Mouse (Mus musculus): ENCODE measurements around the gene Sept9.

Gene Sept9

GRCm38 (mm10) chr11:117175472-117175871, 24.0 kb upstream of the Sept9 start:
- no peak for DNase-seq (ENCODE audit: extremely low spot score, low read depth, low spot score)

- DNase-seq (ENCODE audit: extremely low spot score, low read depth, low spot score): no peak
These were observed 23.2 kb upstream of the Sept9 start for GRCm38 (mm10) chr11:117176304-117176703.

- DNase-seq (ENCODE audit: extremely low spot score, low read depth, low spot score): no peak
These were observed 22.6 kb upstream of the Sept9 start for GRCm38 (mm10) chr11:117176900-117177299.

- peak; percentile 83 for DNase-seq (ENCODE audit: extremely low spot score, low read depth, low spot score)
These were observed 22.0 kb upstream of the Sept9 start for GRCm38 (mm10) chr11:117177303-117177979.

- no peak for DNase-seq (ENCODE audit: extremely low spot score, low read depth, low spot score)
These were observed 19.6 kb upstream of the Sept9 start for GRCm38 (mm10) chr11:117179902-117180301.

GRCm38 (mm10) chr11:117182808-117183207, 16.7 kb upstream of the Sept9 start:
- DNase-seq (ENCODE audit: extremely low spot score, low read depth, low spot score): no peak

- no peak for DNase-seq (ENCODE audit: extremely low spot score, low read depth, low spot score)
These were observed 16.2 kb upstream of the Sept9 start for GRCm38 (mm10) chr11:117183299-117183698.

- DNase-seq (ENCODE audit: extremely low spot score, low read depth, low spot score): no peak
These were observed 15.6 kb upstream of the Sept9 start for GRCm38 (mm10) chr11:117183841-117184240.

GRCm38 (mm10) chr11:117185076-117185933, 14.2 kb upstream of the Sept9 start:
- peak; percentile 41 for DNase-seq (ENCODE audit: extremely low spot score, low read depth, low spot score)

- no peak for DNase-seq (ENCODE audit: extremely low spot score, low read depth, low spot score)
These were observed 7.9 kb upstream of the Sept9 start for GRCm38 (mm10) chr11:117191524-117191923.

GRCm38 (mm10) chr11:117194475-117194937, 5.0 kb upstream of the Sept9 start:
- DNase-seq (ENCODE audit: extremely low spot score, low read depth, low spot score): no peak

- no peak for DNase-seq (ENCODE audit: extremely low spot score, low read depth, low spot score)
These were observed 3.8 kb upstream of the Sept9 start for GRCm38 (mm10) chr11:117195616-117196015.

GRCm38 (mm10) chr11:117196681-117197080, 2.8 kb upstream of the Sept9 start:
- DNase-seq (ENCODE audit: extremely low spot score, low read depth, low spot score): no peak

- no peak for DNase-seq (ENCODE audit: extremely low spot score, low read depth, low spot score)
These were observed 1.3 kb upstream of the Sept9 start for GRCm38 (mm10) chr11:117198122-117198521.

GRCm38 (mm10) chr11:117201846-117202245, 2.4 kb downstream of the Sept9 start:
- no peak for DNase-seq (ENCODE audit: extremely low spot score, low read depth, low spot score)

GRCm38 (mm10) chr11:117204606-117205005, 5.1 kb downstream of the Sept9 start:
- DNase-seq (ENCODE audit: extremely low spot score, low read depth, low spot score): no peak

- no peak for DNase-seq (ENCODE audit: extremely low spot score, low read depth, low spot score)
These were observed 5.6 kb downstream of the Sept9 start for GRCm38 (mm10) chr11:117205042-117205441.

- DNase-seq (ENCODE audit: extremely low spot score, low read depth, low spot score): no peak
These were observed 6.0 kb downstream of the Sept9 start for GRCm38 (mm10) chr11:117205447-117205846.

- DNase-seq (ENCODE audit: extremely low spot score, low read depth, low spot score): no peak
These were observed 8.0 kb downstream of the Sept9 start for GRCm38 (mm10) chr11:117207436-117207835.

GRCm38 (mm10) chr11:117208151-117208673, 8.8 kb downstream of the Sept9 start:
- no peak for DNase-seq (ENCODE audit: extremely low spot score, low read depth, low spot score)

- DNase-seq (ENCODE audit: extremely low spot score, low read depth, low spot score): no peak
These were observed 17.3 kb downstream of the Sept9 start for GRCm38 (mm10) chr11:117216713-117217112.

GRCm38 (mm10) chr11:117218070-117218469, 18.6 kb downstream of the Sept9 start:
- DNase-seq (ENCODE audit: extremely low spot score, low read depth, low spot score): no peak

Measured in hindlimb bud, embryonic 11.5 days (tissue).